Comparison of ENCODE assay signal across 20 mouse cellular contexts in genomic region chr14:36155757-36156156, GRCm38 (mm10).
DNase-seq lines count a peak whose midpoint lies in the region; ATAC-seq lines count a peak whose summit lies in the region.
"Had no signal": no experiment of that assay in that cellular context is flagged by ENCODE, and none has a peak within 500 bp of the region (broad histone marks: within the 10 kb centered on the region; RNA-seq: fewer than 3 reads in every experiment).

No protein-coding gene starts in this region.

- peak; percentile 62 for ATAC-seq in common myeloid progenitor, adult 5-6 weeks (replicated peaks; ENCODE audit: low read depth, poor library complexity, severe bottlenecking)
- peak; percentile 74 for ATAC-seq in megakaryocyte, adult 5-6 weeks (ENCODE audit: poor library complexity, severe bottlenecking)
- ATAC-seq: activated CD4-positive, CD25-positive, alpha-beta regulatory T cell, adult 4 months; forebrain, embryonic 14.5 days; forebrain, embryonic 16.5 days had no signal

- intact Hi-C loops in left cerebral cortex, postnatal 10 days (cut with DNase I), result no loop called here

- peak; percentile 1 for DNase-seq in left cerebral cortex, adult 11 months (ENCODE audit: low spot score)
- DNase-seq in left cerebral cortex, postnatal 10 days (ENCODE audit: extremely low spot score in 1 of 2, low spot score in 2 of 2), result no peak
- DNase-seq in 416B (ENCODE audit: low read depth), result peak; percentile 10
- DNase-seq in T-cell, adult 2 months (ENCODE audit: low spot score), result no peak
- no peak for DNase-seq in cerebellum, adult 9-10 months
- DNase-seq in frontal cortex, adult 2 months (ENCODE audit: extremely low spot score in 1 of 2, low spot score in 1 of 2), result no peak
- DNase-seq: adrenal gland, adult 8-10 months; adrenal gland, postnatal 14 days; adrenal gland, postnatal 36 days; cerebellum, adult 11 months; cerebellum, adult 18-20 months; cerebellum, adult 8-10 months; cerebellum, postnatal 10 days; cerebellum, postnatal 25 days; embryo, embryonic 11 days had no signal

Comparison
In these comparisons a context has a peak if more than half of its experiments do, and no peak if none do; other contexts are left out.
1. DNase-seq: peak in left cerebral cortex, adult 11 months (single experiment) and 416B (single experiment); none in left cerebral cortex, postnatal 10 days (0 of 2), T-cell, adult 2 months (single experiment), cerebellum, adult 9-10 months (single experiment) and frontal cortex, adult 2 months (0 of 2).